Mouse (Mus musculus): ENCODE results near the gene Bbs12. TPM values are rescaled to one million over a fixed set of nuclear protein-coding genes. Genes with fewer than 3 reads are reported as not detected.

Gene Bbs12
- polyA plus RNA-seq, 1 experiment from 2014 or later = 5.8 TPM

GRCm38 (mm10) chr3:37313371-37313770, 1.0 kb downstream of the Bbs12 start:
- no peak for ATAC-seq
- peak overlapping the region; percentile 51 for H3K4me2 ChIP-seq (ENCODE audit: low read length)
- no peak overlapping the region for H3K9ac ChIP-seq (replicated peaks; ENCODE audit: low read depth, low read length)
- H3K27me3 ChIP-seq (replicated peaks; ENCODE audit: control insufficient read depth, insufficient read depth, low read length) = no peaks in the 10 kb centered on the region
- H3K4me1 ChIP-seq (replicated peaks; ENCODE audit: control insufficient read depth, insufficient read depth, low read length) = peaks cover 9% of the 10 kb centered on the region
- no peak overlapping the region for H3K4me3 ChIP-seq (replicated peaks; ENCODE audit: low read length)
- H3K36me3 ChIP-seq (ENCODE audit: control insufficient read depth, insufficient read depth) = no peaks in the 10 kb centered on the region
- no peak overlapping the region for H3K27ac ChIP-seq (ENCODE audit: low read length)
- H3K9me3 ChIP-seq (ENCODE audit: control insufficient read depth, low read length) = no peaks in the 10 kb centered on the region
- WGBS = 25% methylated on average over 1 of the region's 1 CpGs

GRCm38 (mm10) chr3:37316233-37316632, 3.9 kb downstream of the Bbs12 start:
- H3K9me3 ChIP-seq (ENCODE audit: control insufficient read depth, low read length) = no peaks in the 10 kb centered on the region
- H3K27ac ChIP-seq (ENCODE audit: low read length) = no peak overlapping the region
- H3K9ac ChIP-seq (replicated peaks; ENCODE audit: low read depth, low read length) = no peak overlapping the region
- H3K4me2 ChIP-seq (ENCODE audit: low read length) = no peak overlapping the region
- H3K4me1 ChIP-seq (replicated peaks; ENCODE audit: control insufficient read depth, insufficient read depth, low read length) = peaks cover 9% of the 10 kb centered on the region
- no peak overlapping the region for H3K4me3 ChIP-seq (replicated peaks; ENCODE audit: low read length)
- 0 out of 2 replicates have a peak, but pooled peaks cover 2% of the 10 kb centered on the region for H3K36me3 ChIP-seq (ENCODE audit: control insufficient read depth, insufficient read depth)
- 94% methylated on average over 1 of the region's 1 CpGs for WGBS
- no peaks in the 10 kb centered on the region for H3K27me3 ChIP-seq (replicated peaks; ENCODE audit: control insufficient read depth, insufficient read depth, low read length)
- ATAC-seq = no peak

GRCm38 (mm10) chr3:37324310-37324709, 12.0 kb downstream of the Bbs12 start:
- Histone ChIP-seq H3K9me3 (ENCODE audit: control insufficient read depth, low read length) (no peaks in the 10 kb centered on the region), H3K27me3 (replicated peaks; ENCODE audit: control insufficient read depth, insufficient read depth, low read length) (no peaks in the 10 kb centered on the region), H3K4me3 (replicated peaks; ENCODE audit: low read length) (no peak overlapping the region), H3K4me2 (ENCODE audit: low read length) (no peak overlapping the region), H3K4me1 (replicated peaks; ENCODE audit: control insufficient read depth, insufficient read depth, low read length) (no peaks in the 10 kb centered on the region), H3K27ac (ENCODE audit: low read length) (no peak overlapping the region), H3K36me3 (ENCODE audit: control insufficient read depth, insufficient read depth) (0 out of 2 replicates have a peak, but pooled peaks cover 2% of the 10 kb centered on the region), H3K9ac (replicated peaks; ENCODE audit: low read depth, low read length) (no peak overlapping the region)
- peak; percentile 33; the same call in 1 of the 2 replicates for ATAC-seq
- WGBS = 57% methylated on average over 3 of the region's 3 CpGs

- no peak overlapping the region for H3K4me2 ChIP-seq (ENCODE audit: low read length)
- 89% methylated on average over 5 of the region's 5 CpGs for WGBS
- H3K27ac ChIP-seq (ENCODE audit: low read length) = no peak overlapping the region
- no peaks in the 10 kb centered on the region for H3K36me3 ChIP-seq (ENCODE audit: control insufficient read depth, insufficient read depth)
- no peak overlapping the region for H3K9ac ChIP-seq (replicated peaks; ENCODE audit: low read depth, low read length)
- ATAC-seq = no peak
- H3K27me3 ChIP-seq (replicated peaks; ENCODE audit: control insufficient read depth, insufficient read depth, low read length) = no peaks in the 10 kb centered on the region
- H3K4me3 ChIP-seq (replicated peaks; ENCODE audit: low read length) = no peak overlapping the region
- no peaks in the 10 kb centered on the region for H3K9me3 ChIP-seq (ENCODE audit: control insufficient read depth, low read length)
- no peaks in the 10 kb centered on the region for H3K4me1 ChIP-seq (replicated peaks; ENCODE audit: control insufficient read depth, insufficient read depth, low read length)
These were observed 13.2 kb downstream of the Bbs12 start for GRCm38 (mm10) chr3:37325317-37326112.

- Histone ChIP-seq H3K36me3 (ENCODE audit: control insufficient read depth, insufficient read depth) (no peaks in the 10 kb centered on the region), H3K4me1 (replicated peaks; ENCODE audit: control insufficient read depth, insufficient read depth, low read length) (no peaks in the 10 kb centered on the region), H3K4me3 (replicated peaks; ENCODE audit: low read length) (no peak overlapping the region), H3K27me3 (replicated peaks; ENCODE audit: control insufficient read depth, insufficient read depth, low read length) (no peaks in the 10 kb centered on the region), H3K4me2 (ENCODE audit: low read length) (no peak overlapping the region), H3K9ac (replicated peaks; ENCODE audit: low read depth, low read length) (no peak overlapping the region), H3K27ac (ENCODE audit: low read length) (no peak overlapping the region), H3K9me3 (ENCODE audit: control insufficient read depth, low read length) (no peaks in the 10 kb centered on the region)
- ATAC-seq = no peak
- WGBS = 95% methylated on average over 3 of the region's 3 CpGs
These were observed 14.3 kb downstream of the Bbs12 start for GRCm38 (mm10) chr3:37326627-37327026.

- Histone ChIP-seq H3K27me3 (replicated peaks; ENCODE audit: control insufficient read depth, insufficient read depth, low read length) (no peaks in the 10 kb centered on the region), H3K4me2 (ENCODE audit: low read length) (no peak overlapping the region), H3K36me3 (ENCODE audit: control insufficient read depth, insufficient read depth) (no peaks in the 10 kb centered on the region), H3K4me1 (replicated peaks; ENCODE audit: control insufficient read depth, insufficient read depth, low read length) (no peaks in the 10 kb centered on the region), H3K27ac (ENCODE audit: low read length) (no peak overlapping the region), H3K4me3 (replicated peaks; ENCODE audit: low read length) (no peak overlapping the region), H3K9me3 (ENCODE audit: control insufficient read depth, low read length) (no peaks in the 10 kb centered on the region), H3K9ac (replicated peaks; ENCODE audit: low read depth, low read length) (no peak overlapping the region)
- 81% methylated on average over 2 of the region's 2 CpGs for WGBS
- no peak for ATAC-seq
These were observed 16.1 kb downstream of the Bbs12 start for GRCm38 (mm10) chr3:37328489-37328888.

- Histone ChIP-seq H3K27ac (ENCODE audit: low read length) (no peak overlapping the region), H3K27me3 (replicated peaks; ENCODE audit: control insufficient read depth, insufficient read depth, low read length) (no peaks in the 10 kb centered on the region), H3K36me3 (ENCODE audit: control insufficient read depth, insufficient read depth) (no peaks in the 10 kb centered on the region), H3K4me2 (ENCODE audit: low read length) (no peak overlapping the region), H3K4me1 (replicated peaks; ENCODE audit: control insufficient read depth, insufficient read depth, low read length) (no peaks in the 10 kb centered on the region), H3K9ac (replicated peaks; ENCODE audit: low read depth, low read length) (no peak overlapping the region), H3K9me3 (ENCODE audit: control insufficient read depth, low read length) (no peaks in the 10 kb centered on the region), H3K4me3 (replicated peaks; ENCODE audit: low read length) (no peak overlapping the region)
- WGBS = 98% methylated on average over 1 of the region's 1 CpGs
- ATAC-seq = no peak
These were observed 17.6 kb downstream of the Bbs12 start for GRCm38 (mm10) chr3:37329963-37330362.

- ATAC-seq = no peak
- H3K4me3 ChIP-seq (replicated peaks; ENCODE audit: low read length) = no peak overlapping the region
- H3K36me3 ChIP-seq (ENCODE audit: control insufficient read depth, insufficient read depth) = no peaks in the 10 kb centered on the region
- WGBS = 70% methylated on average over 6 of the region's 6 CpGs
- no peaks in the 10 kb centered on the region for H3K4me1 ChIP-seq (replicated peaks; ENCODE audit: control insufficient read depth, insufficient read depth, low read length)
- H3K4me2 ChIP-seq (ENCODE audit: low read length) = no peak overlapping the region
- no peaks in the 10 kb centered on the region for H3K27me3 ChIP-seq (replicated peaks; ENCODE audit: control insufficient read depth, insufficient read depth, low read length)
- H3K27ac ChIP-seq (ENCODE audit: low read length) = no peak overlapping the region
- no peak overlapping the region for H3K9ac ChIP-seq (replicated peaks; ENCODE audit: low read depth, low read length)
- no peaks in the 10 kb centered on the region for H3K9me3 ChIP-seq (ENCODE audit: control insufficient read depth, low read length)
These were observed 19.7 kb downstream of the Bbs12 start for GRCm38 (mm10) chr3:37331999-37332449.

GRCm38 (mm10) chr3:37334053-37334452, 21.7 kb downstream of the Bbs12 start:
- Histone ChIP-seq H3K27me3 (replicated peaks; ENCODE audit: control insufficient read depth, insufficient read depth, low read length) (no peaks in the 10 kb centered on the region), H3K4me3 (replicated peaks; ENCODE audit: low read length) (no peak overlapping the region), H3K36me3 (ENCODE audit: control insufficient read depth, insufficient read depth) (no peaks in the 10 kb centered on the region), H3K4me1 (replicated peaks; ENCODE audit: control insufficient read depth, insufficient read depth, low read length) (no peaks in the 10 kb centered on the region), H3K9me3 (ENCODE audit: control insufficient read depth, low read length) (no peaks in the 10 kb centered on the region), H3K9ac (replicated peaks; ENCODE audit: low read depth, low read length) (no peak overlapping the region), H3K4me2 (ENCODE audit: low read length) (no peak overlapping the region), H3K27ac (ENCODE audit: low read length) (no peak overlapping the region)
- ATAC-seq = no peak
- WGBS = 95% methylated on average over 4 of the region's 4 CpGs
